Mouse (Mus musculus): ENCODE measurements around the gene Galnt10.

DNA sequence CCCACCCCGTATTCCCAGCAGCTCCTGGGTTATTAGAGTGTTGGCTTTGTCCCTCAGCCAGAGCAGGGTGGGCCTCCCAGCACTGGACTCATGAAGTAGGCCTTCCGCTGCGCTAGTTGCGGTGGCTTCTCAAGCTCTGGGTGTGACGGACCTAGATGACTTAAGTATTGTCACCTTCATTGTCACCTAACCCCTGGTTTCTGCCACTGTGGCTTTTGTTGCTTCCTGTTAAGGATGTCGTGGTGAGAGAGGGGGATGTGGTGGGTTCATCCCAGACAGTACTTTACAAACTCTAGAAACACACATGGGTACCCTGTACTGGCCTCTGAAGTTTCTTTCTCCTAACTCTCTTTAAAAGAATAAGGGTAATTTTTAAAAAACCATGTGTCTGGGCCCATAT lies 24.3 kb downstream of the Galnt10 start:
- TF ChIP-seq CTCF (IDR thresholded peaks at IDR 0.05; ENCODE audit: low read depth, low read length) (no peak), TAL1 (conservative IDR thresholded peaks at IDR 0.05; ENCODE audit: low read depth, low read length) (no peak), GATA1 (IDR thresholded peaks at IDR 0.05; ENCODE audit: borderline replicate concordance, low read length) (no peak), GATA2 (IDR thresholded peaks at IDR 0.05; ENCODE audit: borderline replicate concordance, low read depth, low read length) (no peak)

Measured in G1E (cell line).